Comparison of ENCODE assay signal across 10 mouse cellular contexts in genomic region chr5:65006011-65006491, GRCm38 (mm10). TPM values are rescaled to one million over a fixed set of nuclear protein-coding genes. Genes with fewer than 3 reads are reported as not detected.
DNase-seq lines count a peak whose midpoint lies in the region; ATAC-seq and TF ChIP-seq lines count a peak whose summit lies in the region.
"Had no signal": no experiment of that assay in that cellular context is flagged by ENCODE, and none has a peak within 500 bp of the region (broad histone marks: within the 10 kb centered on the region; RNA-seq: fewer than 3 reads in every experiment).

No protein-coding gene starts in this region.

- no peaks in the 10 kb centered on the region for H3K27me3 ChIP-seq in hindbrain, embryonic 10.5 days (ENCODE audit: insufficient read depth, poor library complexity, severe bottlenecking)
- no peaks in the 10 kb centered on the region for H3K27me3 ChIP-seq in hindbrain, embryonic 12.5 days
- no peaks in the 10 kb centered on the region for H3K27me3 ChIP-seq in CH12.LX (replicated peaks)
- no peaks in the 10 kb centered on the region for H3K27me3 ChIP-seq in midbrain, postnatal 0 days (ENCODE audit: insufficient read depth, low read length)

- peaks cover 10% of the 10 kb centered on the region for H3K4me1 ChIP-seq in hindbrain, embryonic 10.5 days (replicated peaks)
- peaks cover 4% of the 10 kb centered on the region; the same call in 1 of the 2 replicates for H3K4me1 ChIP-seq in hindbrain, embryonic 12.5 days
- peaks cover 8 to 31% of the 10 kb centered on the region in 2 experiments; a peak in 3 of 4 replicates for H3K4me1 ChIP-seq in CH12.LX (ENCODE audit: control insufficient read depth in 1 of 2, insufficient read depth in 2 of 2)
- H3K4me1 ChIP-seq in midbrain, postnatal 0 days (ENCODE audit: insufficient read depth, low read length) = peaks cover 14% of the 10 kb centered on the region; the same call in 1 of the 2 replicates

- in situ Hi-C loops in CH12.LX (cut with MboI; ENCODE audit: low pct_ligation_motif_present, low pct_unique_long_range_greater_than_20kb, low sequenced_read_pairs) = loop anchor here (5.0 to 25.0 kb wide), 2 partner anchors 231 to 706 kb away; no protein-coding TSS in a partner anchor

- DNase-seq in hindbrain, embryonic 10.5 days (ENCODE audit: low spot score) = peak; percentile 6
- peak; percentile 44 for DNase-seq in CH12.LX (ENCODE audit: extremely low read depth)
- DNase-seq in brain, embryonic 14.5 days (ENCODE audit: low read depth) = peak; percentile 67
- peak; percentile 47 for DNase-seq in midbrain, postnatal 0 days (ENCODE audit: low spot score)
- DNase-seq in cerebellum, postnatal 4 days (ENCODE audit: low spot score in 2 of 2) = no peak
- no peak for DNase-seq in layer of hippocampus, postnatal 25 days (ENCODE audit: extremely low spot score in 1 of 2, low spot score in 1 of 2)
- no peak for DNase-seq in heart, adult 9 months (ENCODE audit: low spot score in 2 of 2)
- DNase-seq: heart, adult 18-20 months had no signal

- no peak overlapping the region; the same call in 1 of the 2 replicates for H3K27ac ChIP-seq in hindbrain, embryonic 10.5 days
- no peak overlapping the region for H3K27ac ChIP-seq in hindbrain, embryonic 12.5 days
- H3K27ac ChIP-seq in CH12.LX (ENCODE audit: insufficient read depth, low read depth) = no peak overlapping the region
- H3K27ac ChIP-seq in midbrain, postnatal 0 days (ENCODE audit: low read depth, low read length) = peak overlapping the region; percentile 55; the same call in 1 of the 2 replicates

- H3K9ac ChIP-seq in hindbrain, embryonic 12.5 days = no peak overlapping the region
- H3K9ac ChIP-seq in CH12.LX (ENCODE audit: insufficient read depth, low read depth) = no peak overlapping the region
- no peak overlapping the region for H3K9ac ChIP-seq in midbrain, postnatal 0 days (replicated peaks; ENCODE audit: low read length, poor library complexity, severe bottlenecking)

- TF ChIP-seq CTCF in CH12.LX (conservative IDR thresholded peaks at IDR 0.05 in 1 of 2, IDR thresholded peaks at IDR 0.05 in 1 of 2; ENCODE audit: low read depth in 2 of 2, low read length in 2 of 2) = no peak
- peak; percentile 2; the same call in 1 of the 2 replicates for TF ChIP-seq CTCF in brain, embryonic 14.5 days (IDR thresholded peaks at IDR 0.05; ENCODE audit: borderline replicate concordance, extremely low read depth, insufficient read depth, insufficient read length)
- peak; percentile 50 for TF ChIP-seq CTCF in midbrain, postnatal 0 days (IDR thresholded peaks at IDR 0.05)

- no peak overlapping the region for H3K4me2 ChIP-seq in hindbrain, embryonic 12.5 days (replicated peaks)
- H3K4me2 ChIP-seq in CH12.LX (ENCODE audit: insufficient read depth, low read depth, poor library complexity, severe bottlenecking) = no peak overlapping the region
- H3K4me2 ChIP-seq in midbrain, postnatal 0 days (ENCODE audit: low read depth, low read length, poor library complexity, severe bottlenecking) = no peak overlapping the region

- no peaks in the 10 kb centered on the region for H3K79me2 ChIP-seq in CH12.LX (replicated peaks; ENCODE audit: control insufficient read depth, extremely low read depth, insufficient read depth, poor library complexity, severe bottlenecking)

- no peak for TF ChIP-seq EP300 in CH12.LX (IDR thresholded peaks at IDR 0.05; ENCODE audit: low read length)

- H3K36me3 ChIP-seq in hindbrain, embryonic 10.5 days = peaks cover 11% of the 10 kb centered on the region
- no peaks in the 10 kb centered on the region for H3K36me3 ChIP-seq in hindbrain, embryonic 12.5 days
- no peaks in the 10 kb centered on the region for H3K36me3 ChIP-seq in CH12.LX (replicated peaks in 1 of 2; ENCODE audit: control insufficient read depth in 1 of 2, insufficient read depth in 1 of 2, low read length in 1 of 2)
- H3K36me3 ChIP-seq in midbrain, postnatal 0 days (ENCODE audit: insufficient read depth, low read length) = no peaks in the 10 kb centered on the region

- H3K4me3 ChIP-seq in hindbrain, embryonic 10.5 days = no peak overlapping the region
- H3K4me3 ChIP-seq in hindbrain, embryonic 12.5 days = no peak overlapping the region
- no peak overlapping the region for H3K4me3 ChIP-seq in CH12.LX (replicated peaks in 1 of 3; ENCODE audit: low read depth in 2 of 3, low read length in 2 of 3, poor library complexity in 1 of 3)
- H3K4me3 ChIP-seq in midbrain, postnatal 0 days (ENCODE audit: low read depth, low read length) = no peak overlapping the region

- H3K9me3 ChIP-seq in hindbrain, embryonic 10.5 days = no peaks in the 10 kb centered on the region
- no peaks in the 10 kb centered on the region for H3K9me3 ChIP-seq in hindbrain, embryonic 12.5 days (replicated peaks)
- H3K9me3 ChIP-seq in CH12.LX (replicated peaks; ENCODE audit: low read length) = peaks cover 9% of the 10 kb centered on the region
- no peaks in the 10 kb centered on the region for H3K9me3 ChIP-seq in midbrain, postnatal 0 days (ENCODE audit: low read length)

- ATAC-seq in hindbrain, embryonic 12.5 days (ENCODE audit: low FRiP score) = no peak
- peak; percentile 75 for ATAC-seq in midbrain, postnatal 0 days (ENCODE audit: low FRiP score)
- ATAC-seq: intestine, postnatal 0 days had no signal

- TF ChIP-seq POLR2A in CH12.LX (IDR thresholded peaks at IDR 0.05; ENCODE audit: low read depth, low read length) = no peak
- no peak for TF ChIP-seq POLR2A in brain, embryonic 14.5 days (IDR thresholded peaks at IDR 0.05; ENCODE audit: borderline replicate concordance, extremely low read depth, insufficient read depth, insufficient read length, poor library complexity, severe bottlenecking)

- 49% methylated on average over 4 of the region's 4 CpGs for WGBS in hindbrain, embryonic 10.5 days
- 36% methylated on average over 4 of the region's 4 CpGs for WGBS in hindbrain, embryonic 12.5 days
- WGBS in midbrain, postnatal 0 days = 33% methylated on average over 4 of the region's 4 CpGs

- no peak for TF ChIP-seq RAD21 in CH12.LX (IDR thresholded peaks at IDR 0.05; ENCODE audit: low read depth, low read length)

- dilution Hi-C loops in CH12.LX (cut with MboI; ENCODE audit: extremely low pct_ligation_motif_present, extremely low pct_unique_long_range_greater_than_20kb, low sequenced_read_pairs) = no loop called here

TF ChIP-seq in CH12.LX, 34 proteins besides CTCF, POLR2A, EP300 and RAD21:
- TF ChIP-seq MYC (IDR thresholded peaks at IDR 0.05; ENCODE audit: low read depth, low read length) (no peak), BHLHE40 (IDR thresholded peaks at IDR 0.05; ENCODE audit: low read depth, low read length) (0 out of 2 replicates have a peak, but pooled peaks have one; percentile 25)
TF ChIP-seq in CH12.LX: peak in this region for 1.

RNA-seq across cellular contexts. Expression of gene Fam114a1, which starts 36.2 kb away (rescaled TPM):
- 16.8 and 18.3 TPM in 2 replicates for polyA plus RNA-seq in hindbrain, embryonic 10.5 days (2016; fragmentation: Nextera tagmentation; extraction: Ambion mirVana)
- 27.9 and 31.9 TPM in 2 replicates for polyA plus RNA-seq in hindbrain, embryonic 12.5 days (2016; fragmentation: Nextera tagmentation; extraction: Ambion mirVana)
- total RNA-seq in CH12.LX (2012; rRNA removed) (0.17 and 0.47 TPM in 2 replicates), CH12.LX (2014; rRNA removed) (0.12 and 0.36 TPM in 2 replicates)
- 0.16 and 0.27 TPM in 2 replicates for polyA plus RNA-seq in CH12.LX (2012; ENCODE audit: insufficient read length, low read depth)
- polyA plus RNA-seq in brain, embryonic 14.5 days (2012; rRNA removed) = 6.9 and 9.1 TPM in 2 replicates
- total RNA-seq in midbrain, postnatal 0 days (2014; rRNA removed) = 2.5 and 6.2 TPM in 2 replicates
- polyA plus RNA-seq in midbrain, postnatal 0 days (2015; fragmentation: Nextera tagmentation; extraction: Ambion mirVana) = 5.0 and 5.4 TPM in 2 replicates
- 1 to 10 TPM; 5.2 to 5.8 TPM for total RNA-seq in layer of hippocampus, postnatal 25 days (2021)

RNA-seq across cellular contexts. Expression of gene Tlr6, which starts 46.2 kb away (rescaled TPM):
- polyA plus RNA-seq in hindbrain, embryonic 10.5 days (2016; fragmentation: Nextera tagmentation; extraction: Ambion mirVana) = 0.24 and 0.29 TPM in 2 replicates
- polyA plus RNA-seq in hindbrain, embryonic 12.5 days (2016; fragmentation: Nextera tagmentation; extraction: Ambion mirVana) = 0.96 and 1.1 TPM in 2 replicates
- total RNA-seq in CH12.LX (2012; rRNA removed) = 0.72 and 1.0 TPM in 2 replicates
- total RNA-seq in CH12.LX (2014; rRNA removed) = 2.5 and 5.1 TPM in 2 replicates
- polyA plus RNA-seq in CH12.LX (2012; ENCODE audit: insufficient read length, low read depth) = 4.6 and 5.4 TPM in 2 replicates
- 0.21 and 0.90 TPM in 2 replicates for polyA plus RNA-seq in brain, embryonic 14.5 days (2012; rRNA removed)
- total RNA-seq in midbrain, postnatal 0 days (2014; rRNA removed) = 0.38 and 0.61 TPM in 2 replicates
- polyA plus RNA-seq in midbrain, postnatal 0 days (2015; fragmentation: Nextera tagmentation; extraction: Ambion mirVana) = 0.33 and 0.41 TPM in 2 replicates
- total RNA-seq in layer of hippocampus, postnatal 25 days (2021) = 1 to 10 TPM in 1 of 2 experiments, under 1 TPM in 1; 0.39 to 1.1 TPM

Comparison
In these comparisons a context has a peak if more than half of its experiments do, and no peak if none do; other contexts are left out.
1. DNase-seq: peak in hindbrain, embryonic 10.5 days (single experiment), CH12.LX (single experiment), brain, embryonic 14.5 days (single experiment) and midbrain, postnatal 0 days (single experiment); none in cerebellum, postnatal 4 days (0 of 2), layer of hippocampus, postnatal 25 days (0 of 2) and heart, adult 9 months (0 of 2).
2. CTCF ChIP-seq: peak in brain, embryonic 14.5 days (single experiment) and midbrain, postnatal 0 days (single experiment); none in CH12.LX (0 of 2).